Mouse (Mus musculus) erythroblast, embryonic 14.5 days (primary cell): ENCODE data around the gene Prss27.

ENCODE experiments used
- GATA1 ChIP-seq: IDR thresholded peaks from 2 replicates; pipeline ENCODE4 v1.6.1; 2012; ENCODE audit warnings: low read length, inconsistent platforms, mixed read lengths
- TAL1 ChIP-seq: IDR thresholded peaks from 3 replicates; pipeline ENCODE4 v1.6.1; 2012; ENCODE audit warnings: low read length, inconsistent platforms, mixed read lengths

GRCm38 (mm10) chr17:24044482-24044881 lies 6.5 kb downstream of the Prss27 start:
- no peak for TF ChIP-seq GATA1
- no peak for TF ChIP-seq TAL1
